Mouse (Mus musculus) thymus, adult 2 months (tissue): Measurements from ENCODE around the gene Zfp511.

Experiments used
- CTCF ChIP-seq: fragments of 200-500 bp; IDR thresholded peaks from 2 replicates; pipeline ENCODE4 v1.5.1; 2012; ENCODE audit warnings: mild to moderate bottlenecking, control low read depth, low read length, moderate library complexity, borderline replicate concordance; ENCODE audit not compliant: control insufficient read depth, poor library complexity, insufficient read depth; ENCODE audit errors: extremely low read depth
- POLR2A ChIP-seq: fragments of 200-500 bp; IDR thresholded peaks from 2 replicates; pipeline ENCODE4 v1.6.1; 2012; ENCODE audit warnings: mild to moderate bottlenecking, low read length, control low read depth, moderate library complexity; ENCODE audit not compliant: control insufficient read depth, poor library complexity, insufficient read depth; ENCODE audit errors: extremely low read depth

DNA sequence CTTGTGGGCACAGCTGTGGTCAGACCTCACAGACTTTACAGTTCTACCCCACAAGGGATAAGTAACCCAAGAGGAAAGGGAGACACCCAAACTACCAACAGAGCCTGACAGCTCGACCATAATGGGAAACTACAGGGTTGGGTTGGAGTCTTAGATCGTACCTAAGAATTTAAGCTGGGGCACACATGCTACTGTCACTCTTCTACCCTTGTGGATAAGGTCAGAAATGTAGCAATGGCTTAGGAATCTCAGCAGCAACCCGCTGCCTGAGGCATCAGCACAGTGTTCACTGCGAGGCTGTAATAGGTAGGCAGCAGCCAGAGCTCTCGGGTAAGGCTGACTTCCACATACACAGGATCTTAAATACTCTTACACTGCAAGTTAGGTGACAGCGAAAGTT, 42.7 kb upstream of the Zfp511 start:
- TF ChIP-seq CTCF = no peak
- TF ChIP-seq POLR2A = no peak
